Mouse (Mus musculus): Measurements from ENCODE around the gene 1700109H08Rik.

DNA sequence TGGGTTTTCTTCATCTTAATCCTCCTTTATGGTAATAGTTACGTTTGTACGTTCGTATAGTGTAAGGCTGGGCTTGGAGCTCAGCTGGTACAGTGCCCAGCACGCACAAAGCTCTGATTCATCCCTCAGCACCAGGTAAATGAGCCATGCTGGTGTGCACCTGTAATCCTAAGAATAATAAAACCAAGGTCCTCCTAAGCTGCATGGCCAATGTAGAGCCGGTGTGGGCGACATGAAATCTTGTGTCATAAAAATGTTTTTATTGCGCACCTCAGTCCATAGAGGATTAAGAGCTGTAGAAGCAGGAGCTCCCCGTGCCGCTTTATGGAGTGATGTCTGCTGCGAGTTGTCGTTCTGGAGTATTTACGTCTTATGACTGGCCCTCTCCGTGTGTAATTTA lies 61.9 kb downstream of the 1700109H08Rik start:
- no peak for TF ChIP-seq EP300 (IDR thresholded peaks at IDR 0.05; ENCODE audit: low read depth)
- TF ChIP-seq CTCF (IDR thresholded peaks at IDR 0.05; ENCODE audit: low read depth): no peak

All from liver, postnatal 0 days (tissue).